Mouse (Mus musculus) limb, embryonic 11.5 days (tissue): Measurements from ENCODE around the gene Arrdc1. TPM values are rescaled to one million over a fixed set of nuclear protein-coding genes. Genes with fewer than 3 reads are reported as not detected.
"Not testable (repeated sequence)": the region's sequence is repeated elsewhere in the genome, so short reads cannot be mapped to it uniquely, and the experiment has no call there.

Experiments used
- ATAC-seq: fragments of 200-750 bp; cut with Nextera tagmentation; 2 replicates; pipeline ENCODE4 v1.8.0; 2017; ENCODE audit warnings: low read depth; ENCODE audit not compliant: insufficient number of reproducible peaks, low FRiP score, low TSS enrichment
- DNase-seq: peaks from one replicate; pipeline ENCODE4 v3.0.0-alpha.2; 2015; ENCODE audit warnings: low spot score
- H3K27ac ChIP-seq: fragments of 300-500 bp; sonication (generic); replicated peaks from 2 replicates; pipeline ENCODE4 v1.5.1; 2014; ENCODE audit warnings: low read depth, mild to moderate bottlenecking, low read length
- H3K27me3 ChIP-seq: fragments of 300-500 bp; sonication (generic); 2 replicates; pipeline ENCODE4 v1.6.1; 2014; ENCODE audit warnings: mild to moderate bottlenecking, low read length, mixed read lengths; ENCODE audit not compliant: control insufficient read depth, insufficient read depth
- H3K36me3 ChIP-seq: fragments of 300-500 bp; sonication (generic); 2 replicates; pipeline ENCODE4 v1.6.1; 2014; ENCODE audit warnings: mild to moderate bottlenecking, low read length, moderate library complexity, mixed read lengths; ENCODE audit not compliant: control insufficient read depth, insufficient read depth
- H3K4me1 ChIP-seq: fragments of 300-500 bp; sonication (generic); 2 replicates; pipeline ENCODE4 v1.6.1; 2014; ENCODE audit warnings: low read length, mixed read lengths; ENCODE audit not compliant: control insufficient read depth, insufficient read depth
- H3K4me2 ChIP-seq: fragments of 300-500 bp; sonication (generic); 2 replicates; pipeline ENCODE4 v1.6.1; 2014; ENCODE audit warnings: low read depth, mild to moderate bottlenecking, moderate library complexity; ENCODE audit not compliant: severe bottlenecking
- H3K4me3 ChIP-seq: fragments of 300-500 bp; sonication (generic); 2 replicates; pipeline ENCODE4 v1.5.1; 2014; ENCODE audit warnings: low read depth, low read length
- H3K9ac ChIP-seq: fragments of 300-500 bp; sonication (generic); 2 replicates; pipeline ENCODE4 v1.6.1; 2014; ENCODE audit warnings: mild to moderate bottlenecking, low read length
- H3K9me3 ChIP-seq: fragments of 300-500 bp; sonication (generic); 2 replicates; pipeline ENCODE4 v1.6.1; 2016; ENCODE audit warnings: low read length; ENCODE audit not compliant: control insufficient read depth
- WGBS: fragments of 180-500 bp; shearing (Covaris S2); extraction: QIAGEN DNeasy Blood & Tissue Kit; methylation state at CpG from one replicate; pipeline ENCODE4 v1.1.7; 2014; 5-methylcytosine and 5-hydroxymethylcytosine counted together
- polyA plus RNA-seq: library from polyadenylated mRNA; unstranded; fragments of >200 nt; fragmentation: Nextera tagmentation; extraction: Ambion mirVana; gene quantifications from 2 replicates; pipeline ENCODE4 v1.2.1, GENCODE M21; 2014

Arrdc1 gene
- polyA plus RNA-seq: 11.8 and 12.7 TPM in 2 replicates

DNA sequence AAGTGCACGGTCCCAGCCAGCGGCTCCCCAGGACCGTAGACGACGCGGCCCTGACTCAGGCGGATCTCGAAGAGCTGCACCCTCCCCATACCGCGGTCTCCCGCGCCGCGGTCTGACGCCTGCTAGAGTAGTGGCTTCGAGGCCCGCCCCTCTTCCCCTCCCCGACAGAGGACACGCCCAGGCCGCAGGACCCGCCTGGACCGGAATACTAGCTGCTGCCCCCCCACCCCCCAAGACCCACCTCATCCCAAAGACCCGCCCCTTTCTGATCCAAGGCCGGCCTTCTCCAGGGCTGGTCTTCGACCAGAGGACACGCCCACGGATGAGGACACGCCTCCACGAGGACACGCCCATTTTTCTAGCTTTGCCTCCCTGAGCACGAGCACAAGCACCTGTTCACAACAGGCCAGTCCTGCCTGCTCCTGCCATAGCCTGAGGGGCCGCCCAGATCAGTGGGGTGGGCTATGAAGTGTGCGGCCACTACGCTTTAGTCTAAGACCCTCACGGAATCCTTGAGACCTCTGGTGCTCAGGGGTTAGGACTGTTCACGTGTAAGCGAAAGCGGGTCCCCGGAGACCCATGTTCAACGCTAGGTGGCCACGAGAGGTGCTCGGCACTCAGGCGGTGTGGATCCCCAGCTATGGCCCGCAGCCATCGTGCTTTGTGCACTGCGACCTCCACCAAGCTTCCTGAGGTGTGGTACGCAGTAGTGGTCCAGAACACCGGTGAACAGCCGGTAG lies at the start of gene Arrdc1:
TSS of gene Arrdc1 (minus strand) at position 196 of the 740 bp plus-strand sequence.
- Histone ChIP-seq H3K4me3 (peak within 1 kb of the TSS; percentile 56), H3K36me3 (no peaks in the 10 kb centered on the region), H3K9me3 (no peaks in the 10 kb centered on the region), H3K4me1 (peaks cover 2% of the 10 kb centered on the region; the same call in 1 of the 2 replicates), H3K27me3 (peaks cover 3% of the 10 kb centered on the region; the same call in 1 of the 2 replicates), H3K9ac (peak within 1 kb of the TSS; percentile 62), H3K27ac (no peak within 1 kb of the TSS), H3K4me2 (peak within 1 kb of the TSS; percentile 96)
- under 1% methylated on average over 48 of the region's 49 CpGs for WGBS
- DNase-seq (peak; percentile 91), ATAC-seq (peak; percentile 95)

DNA sequence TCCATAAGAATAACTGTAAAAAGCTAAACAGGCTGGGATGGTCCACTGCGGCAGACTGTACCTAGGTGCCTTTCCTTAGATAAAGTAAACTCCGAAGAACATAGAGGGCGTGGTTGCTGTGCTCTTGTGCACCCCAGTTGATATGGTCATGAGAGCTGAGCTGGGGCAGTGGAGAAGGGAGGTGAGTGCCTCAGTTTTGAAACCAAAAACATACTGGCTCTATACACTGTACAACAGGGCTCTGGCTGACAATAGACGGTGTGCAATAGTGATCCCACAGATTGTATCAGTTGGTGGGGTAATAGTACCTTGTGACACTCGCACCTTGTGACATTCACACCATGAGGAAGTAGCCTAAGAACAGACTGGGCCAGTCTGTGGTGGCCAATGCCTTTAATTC lies 41.9 kb upstream of the Arrdc1 start:
- ATAC-seq (no peak), DNase-seq (no peak)
- Histone ChIP-seq H3K4me3 (no peak overlapping the region), H3K27me3 (no peaks in the 10 kb centered on the region), H3K9me3 (no peaks in the 10 kb centered on the region), H3K4me2 (no peak overlapping the region), H3K27ac (no peak overlapping the region), H3K4me1 (peaks cover 7% of the 10 kb centered on the region; the same call in 1 of the 2 replicates), H3K9ac (no peak overlapping the region), H3K36me3 (peaks cover 2% of the 10 kb centered on the region; the same call in 1 of the 2 replicates)
- 89% methylated on average over 5 of the region's 5 CpGs for WGBS

DNA sequence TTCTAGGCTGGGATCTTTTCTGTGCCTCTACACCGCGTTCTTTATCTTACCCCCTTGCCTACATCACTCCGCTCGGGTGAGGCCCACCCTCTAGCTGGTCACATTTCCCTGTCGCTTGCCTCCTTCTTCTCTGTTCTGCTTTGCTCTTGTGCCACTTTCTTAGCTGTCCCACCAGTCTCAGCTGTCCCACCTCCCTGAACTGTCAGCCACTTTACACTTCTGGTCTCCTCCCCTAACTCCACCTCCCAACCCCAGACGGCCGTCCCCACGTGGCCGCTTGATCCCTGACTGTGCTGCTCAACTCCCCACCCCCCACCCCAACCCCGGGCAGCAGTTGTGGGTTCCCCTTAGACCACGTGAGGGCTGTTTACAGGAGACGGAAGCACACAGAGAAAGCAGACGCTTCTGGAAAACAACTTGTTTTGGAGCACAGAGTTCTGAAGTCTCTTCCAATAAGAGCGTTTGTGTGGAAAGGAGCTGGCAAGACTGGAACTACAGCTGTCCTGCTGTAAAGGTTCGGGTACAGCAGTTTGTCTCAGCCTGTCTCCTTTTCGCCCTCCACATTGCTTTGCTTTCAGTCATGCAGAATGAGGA lies 40.7 kb upstream of the Arrdc1 start, which contains the start of gene Pnpla7:
TSS of gene Pnpla7 (plus strand) at position 330 of the 594 bp plus-strand sequence.
- Histone ChIP-seq H3K36me3 (peaks cover 2% of the 10 kb centered on the region; the same call in 1 of the 2 replicates), H3K4me1 (peaks cover 7% of the 10 kb centered on the region; the same call in 1 of the 2 replicates), H3K4me2 (peak within 1 kb of the TSS; percentile 90), H3K27ac (peak within 1 kb of the TSS; percentile 75), H3K9ac (peak within 1 kb of the TSS; percentile 67), H3K4me3 (peak within 1 kb of the TSS; percentile 77), H3K27me3 (no peaks in the 10 kb centered on the region), H3K9me3 (no peaks in the 10 kb centered on the region)
- ATAC-seq: peak; percentile 64
- WGBS: 1% methylated on average over 16 of the region's 16 CpGs
- peak; percentile 77 for DNase-seq

DNA sequence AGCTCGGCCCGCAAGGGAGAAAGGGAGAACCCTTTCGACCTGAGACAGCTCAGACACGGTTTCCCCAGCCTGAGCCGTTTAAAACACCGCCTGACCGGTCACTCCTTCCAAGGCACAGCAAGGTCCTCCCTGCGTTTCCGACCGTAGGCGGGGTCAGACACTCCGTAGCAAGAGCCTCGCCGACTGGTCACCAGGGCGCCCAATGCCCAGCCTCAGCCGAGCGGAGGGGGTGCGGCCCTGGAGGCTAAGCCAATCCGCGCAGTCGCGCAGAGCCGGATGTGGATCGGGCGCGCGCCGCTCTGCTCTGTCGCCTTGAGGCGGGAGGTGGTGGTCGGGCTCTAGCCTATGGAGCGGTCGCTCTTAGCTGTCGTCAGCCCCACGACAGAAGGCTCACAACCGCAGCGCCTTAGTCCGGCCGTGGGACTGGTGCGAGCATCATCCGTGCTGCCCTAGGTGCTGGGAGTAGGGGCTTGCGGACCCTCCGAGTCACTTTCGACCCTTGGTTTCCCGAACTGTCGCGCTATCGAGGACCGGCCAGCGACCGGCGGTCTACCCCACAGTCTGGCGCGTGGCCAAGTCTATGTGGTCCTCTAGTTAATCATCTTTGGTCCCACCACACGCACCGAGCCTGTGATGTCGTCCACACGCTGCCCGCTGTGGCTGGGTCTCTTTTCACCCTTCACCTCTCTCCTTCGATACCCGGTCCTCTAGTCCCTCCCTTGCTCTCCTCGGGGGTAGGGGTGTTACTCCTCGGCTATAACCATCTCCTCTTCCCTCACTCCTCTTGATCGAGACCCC lies 40.1 kb upstream of the Arrdc1 start, which contains the start of gene Mrpl41:
TSS of gene Mrpl41 (minus strand) at position 193 of the 798 bp plus-strand sequence.
- peak; percentile 99 for ATAC-seq
- Histone ChIP-seq H3K4me1 (peaks cover 7% of the 10 kb centered on the region; the same call in 1 of the 2 replicates), H3K9ac (peak within 1 kb of the TSS; percentile 67), H3K36me3 (peaks cover 2% of the 10 kb centered on the region), H3K27me3 (no peaks in the 10 kb centered on the region), H3K27ac (peak within 1 kb of the TSS; percentile 75), H3K4me2 (peak within 1 kb of the TSS; percentile 90), H3K9me3 (no peaks in the 10 kb centered on the region), H3K4me3 (peak within 1 kb of the TSS; percentile 77)
- 0% methylated on average over 64 of the region's 64 CpGs for WGBS
- peak; percentile 97 for DNase-seq

DNA sequence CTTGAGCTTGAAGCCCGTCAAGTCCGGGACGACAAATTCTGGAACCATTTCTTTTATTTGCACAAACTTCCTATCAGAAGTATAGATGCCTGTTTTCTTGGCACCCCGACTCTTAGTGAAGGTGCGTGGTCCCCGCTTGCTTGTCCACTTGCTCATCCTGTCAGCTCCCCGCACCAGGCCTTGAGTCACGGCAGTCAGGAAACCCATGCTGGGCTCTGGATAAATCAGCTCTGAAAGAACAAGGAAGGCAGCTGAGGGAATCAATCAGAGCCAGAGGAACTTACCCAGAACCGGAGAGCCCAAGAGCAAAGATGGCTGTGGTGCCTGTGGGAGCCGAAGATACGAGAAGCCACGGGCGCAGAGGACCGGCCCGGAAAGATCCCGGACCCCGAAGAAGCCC lies 39.4 kb upstream of the Arrdc1 start:
- Histone ChIP-seq H3K4me3 (peak overlapping the region; percentile 77), H3K4me2 (peak overlapping the region; percentile 90), H3K9ac (peak overlapping the region; percentile 67)
- H3K36me3 ChIP-seq, H3K27me3 ChIP-seq, H3K9me3 ChIP-seq, H3K4me1 ChIP-seq, H3K27ac ChIP-seq, ATAC-seq, DNase-seq: not testable (repeated sequence)
- 1% methylated on average over 17 of the region's 17 CpGs for WGBS

DNA sequence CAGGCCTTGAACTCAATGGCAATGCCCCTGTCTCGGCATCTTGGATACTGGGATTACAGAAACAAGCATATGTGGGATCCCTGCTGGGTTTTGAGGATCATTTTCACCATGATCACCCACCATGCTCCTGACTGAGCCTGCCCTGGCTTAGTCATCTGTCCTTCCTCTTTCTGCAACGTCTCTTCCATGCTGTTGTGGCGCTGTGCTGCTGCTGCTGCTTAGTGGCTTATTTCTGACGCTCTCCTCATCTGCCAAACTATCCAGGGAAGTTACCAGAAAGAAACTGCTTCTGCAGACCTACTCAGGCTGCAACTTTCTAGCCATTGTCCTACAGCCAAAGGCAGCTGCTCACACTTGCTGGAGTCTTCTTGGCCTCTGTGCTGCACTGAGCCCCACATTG lies 35.3 kb upstream of the Arrdc1 start:
- Histone ChIP-seq H3K4me3 (no peak overlapping the region), H3K27ac (no peak overlapping the region), H3K4me2 (no peak overlapping the region), H3K27me3 (no peaks in the 10 kb centered on the region), H3K9me3 (no peaks in the 10 kb centered on the region), H3K36me3 (peaks cover 16% of the 10 kb centered on the region), H3K9ac (no peak overlapping the region), H3K4me1 (no peaks in the 10 kb centered on the region)
- DNase-seq: no peak
- no peak for ATAC-seq
- WGBS: 85% methylated on average over 4 of the region's 4 CpGs

DNA sequence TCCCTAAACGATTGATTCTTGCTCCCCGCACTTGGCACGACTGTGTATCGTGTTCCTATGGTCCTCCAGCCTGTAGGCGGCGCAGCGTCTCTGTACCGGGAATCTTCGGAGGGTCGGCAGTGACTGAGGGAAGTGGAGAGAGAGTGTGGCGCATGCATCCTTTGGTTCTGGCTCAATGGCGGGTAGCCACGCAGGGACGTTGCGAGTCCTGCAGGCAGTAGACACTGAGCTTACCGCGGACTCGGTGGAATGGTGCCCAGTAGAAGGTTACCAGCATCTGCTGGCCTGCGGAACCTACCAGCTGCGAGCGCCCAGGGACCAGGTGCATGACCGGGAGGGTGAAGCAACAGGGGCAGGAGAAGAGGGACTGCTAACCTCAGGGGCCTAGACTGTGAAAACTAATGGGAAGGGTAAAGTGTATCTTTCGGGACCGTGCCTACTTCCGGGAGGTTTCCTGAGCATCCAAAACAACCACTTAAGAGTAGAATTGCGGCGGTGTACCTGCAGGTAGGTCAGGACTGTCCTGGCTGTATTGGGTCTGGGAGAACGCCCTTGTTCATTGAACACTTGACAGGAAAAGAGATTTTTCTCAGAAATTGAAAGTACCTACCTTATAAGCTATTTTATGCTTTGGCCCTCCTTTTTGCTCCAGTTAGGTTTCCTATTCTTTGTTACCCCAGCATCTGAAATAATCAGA lies 27.4 kb upstream of the Arrdc1 start, which contains the start of gene Dph7:
TSS of gene Dph7 (plus strand) at position 97 of the 697 bp plus-strand sequence.
- peak within 1 kb of the TSS; percentile 77 for H3K4me3 ChIP-seq
- DNase-seq (peak; percentile 93), ATAC-seq (peak; percentile 88)
- H3K27ac ChIP-seq: 0 out of 2 replicates have a peak within 1 kb of the TSS, but pooled peaks have one; percentile 30
- H3K36me3 ChIP-seq: peaks cover 8% of the 10 kb centered on the region; the same call in 1 of the 2 replicates
- H3K4me2 ChIP-seq: peak within 1 kb of the TSS; percentile 72
- no peaks in the 10 kb centered on the region for H3K4me1 ChIP-seq
- peak within 1 kb of the TSS; percentile 91 for H3K9ac ChIP-seq
- H3K9me3 ChIP-seq: no peaks in the 10 kb centered on the region
- no peaks in the 10 kb centered on the region for H3K27me3 ChIP-seq
- whole genome bisulfite sequencing: 1% methylated on average over 28 of the region's 28 CpGs
